Mouse (Mus musculus): ENCODE results near the gene Gm20741.

- no peak for TF ChIP-seq GATA1 (IDR thresholded peaks at IDR 0.05; ENCODE audit: borderline replicate concordance, low read length)
- no peak for TF ChIP-seq FLI1 (IDR thresholded peaks at IDR 0.05; ENCODE audit: low read length)
Observed at GRCm38 (mm10) chr16:88811827-88812226, at the start of gene Gm20741.

All from megakaryocyte, embryonic 14.5 days (primary cell).